Mouse (Mus musculus) heart, adult 2 months (tissue): Measurements from ENCODE around the gene Cotl1.

Source experiments
- CTCF ChIP-seq: fragments of 200-600 bp; IDR thresholded peaks from 2 replicates; pipeline ENCODE4 v1.8.1; 2022; ENCODE audit warnings: antibody characterized with exemption, mild to moderate bottlenecking, moderate library complexity
- EP300 ChIP-seq: fragments of 200-500 bp; IDR thresholded peaks from 2 replicates; pipeline ENCODE4 v1.6.1; 2011; ENCODE audit warnings: low read depth, low read length, control low read depth; ENCODE audit not compliant: insufficient read depth
- POLR2A ChIP-seq: fragments of 200-500 bp; IDR thresholded peaks from 2 replicates; pipeline ENCODE4 v1.6.1; 2011; ENCODE audit warnings: mild to moderate bottlenecking, low read depth, low read length, control low read depth; ENCODE audit not compliant: insufficient read depth

DNA sequence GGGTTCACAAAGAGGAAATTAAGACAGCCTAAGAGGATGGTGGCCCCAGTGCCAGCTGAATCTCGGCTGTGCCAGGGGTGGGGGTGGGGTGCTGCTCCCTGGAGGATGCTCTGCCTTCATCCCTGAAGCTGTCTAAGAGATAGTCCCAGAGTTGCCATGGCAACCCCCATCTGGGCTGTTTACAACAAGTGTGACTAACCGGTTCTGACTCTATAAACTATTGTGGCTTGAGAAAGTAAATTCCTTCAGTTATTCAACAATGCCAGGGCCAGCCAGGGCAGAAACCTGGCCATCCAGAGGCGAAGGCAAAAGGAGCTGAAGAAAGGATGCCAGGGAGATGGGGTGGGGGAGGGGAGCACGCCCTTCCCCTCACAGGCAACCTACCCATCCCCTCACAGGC, 39.2 kb downstream of the Cotl1 start:
- TF ChIP-seq POLR2A (no peak), CTCF (no peak), EP300 (no peak)
